Mouse (Mus musculus): ENCODE measurements at regions not wholly inside any gene's neighbourhood (a gene's known extent, or its start where the extent isn't known, plus 50 kb on each side); places are given as distances from the start of the nearest gene placed in this dataset.

DNA sequence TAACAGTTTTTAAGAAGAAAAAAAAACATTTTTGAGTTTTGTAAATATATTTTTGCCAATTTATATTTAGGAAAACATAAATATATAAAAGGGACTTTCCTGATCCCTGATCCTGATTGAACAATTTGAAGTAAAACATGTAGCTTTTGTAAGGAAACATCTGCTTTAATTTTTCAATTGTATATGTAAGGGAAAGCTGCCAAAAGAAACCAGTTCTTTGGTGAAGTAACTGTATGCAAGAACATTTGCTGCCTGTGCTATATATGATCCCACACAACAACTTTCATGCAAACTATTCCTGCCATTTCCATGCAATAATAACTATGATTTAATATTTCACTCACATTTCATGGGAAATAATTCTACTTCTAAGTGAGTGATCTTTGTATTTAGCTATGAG lies 67.0 kb downstream of the Gm10295 start:
- TF ChIP-seq POLR2A (IDR thresholded peaks at IDR 0.05; ENCODE audit: borderline replicate concordance, extremely low read depth, insufficient read depth, insufficient read length, poor library complexity, severe bottlenecking): no peak
- TF ChIP-seq CTCF (IDR thresholded peaks at IDR 0.05; ENCODE audit: borderline replicate concordance, extremely low read depth, insufficient read depth, insufficient read length): no peak

All from brain, embryonic 14.5 days (tissue).